Mouse (Mus musculus) spleen, adult 18-20 months (tissue): ENCODE results near the gene Cep250.

Source experiments
- DNase-seq, 2 experiments: peaks; one replicate each; pipeline ENCODE4 v3.0.0; 2022; ENCODE audit warnings: mixed read lengths in 2 of 2

Cep250 gene

DNA sequence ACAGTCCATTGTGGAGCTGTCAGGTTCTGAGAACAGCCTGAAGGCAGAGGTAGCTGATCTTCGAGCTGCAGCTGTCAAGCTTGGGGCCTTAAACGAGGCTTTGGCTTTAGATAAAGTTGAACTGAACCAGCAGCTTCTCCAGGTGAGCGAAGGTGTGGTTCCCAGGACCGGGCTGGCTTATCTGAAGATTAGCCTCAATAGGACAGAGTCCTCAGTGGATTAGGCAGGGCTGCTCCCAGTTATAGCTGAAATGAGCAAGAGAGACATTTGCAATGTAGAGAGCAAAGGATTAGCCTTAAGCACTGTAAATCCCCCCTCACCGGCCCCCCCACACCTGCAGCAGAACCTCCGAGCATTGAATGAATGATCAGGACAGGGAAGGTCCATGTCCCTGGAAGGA is 17.1 kb downstream of the Cep250 start:
- DNase-seq = no peak

- peak in 1 of 2 experiments; percentile 27 for DNase-seq
Observed at GRCm38 (mm10) chr2:155974087-155974731, 18.0 kb downstream of the Cep250 start.

- DNase-seq = peak; percentile 63 to 66
Observed at GRCm38 (mm10) chr2:155979328-155979991, 23.2 kb downstream of the Cep250 start.

GRCm38 (mm10) chr2:155985776-155986175 is 29.5 kb downstream of the Cep250 start:
- no peak for DNase-seq

- DNase-seq = no peak
Observed at GRCm38 (mm10) chr2:155987131-155987530, 30.9 kb downstream of the Cep250 start.

DNA sequence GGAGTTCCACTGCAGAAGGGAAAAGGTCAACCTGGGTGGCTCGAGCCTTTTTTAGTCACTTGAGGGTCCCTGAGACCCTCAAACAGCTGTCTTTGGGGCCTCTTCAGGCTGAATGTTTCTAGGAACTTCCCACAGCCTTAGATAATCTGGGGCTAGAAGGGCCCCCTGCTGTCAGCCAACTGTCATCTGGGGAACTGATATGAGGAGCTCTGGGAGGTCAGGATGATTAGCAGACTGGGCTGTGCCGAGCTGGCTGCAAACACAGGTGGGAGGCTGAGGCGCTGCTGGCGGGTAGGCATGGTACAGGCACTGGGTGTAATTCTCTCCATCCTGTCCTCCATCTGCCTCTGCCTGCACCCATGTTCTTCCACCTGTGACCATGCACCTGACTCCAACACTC is 32.8 kb downstream of the Cep250 start:
- DNase-seq = no peak

- DNase-seq = no peak
Observed at GRCm38 (mm10) chr2:155991151-155991550, 34.9 kb downstream of the Cep250 start.

- DNase-seq = no peak
Observed at GRCm38 (mm10) chr2:155991863-155992321, 35.6 kb downstream of the Cep250 start.

DNA sequence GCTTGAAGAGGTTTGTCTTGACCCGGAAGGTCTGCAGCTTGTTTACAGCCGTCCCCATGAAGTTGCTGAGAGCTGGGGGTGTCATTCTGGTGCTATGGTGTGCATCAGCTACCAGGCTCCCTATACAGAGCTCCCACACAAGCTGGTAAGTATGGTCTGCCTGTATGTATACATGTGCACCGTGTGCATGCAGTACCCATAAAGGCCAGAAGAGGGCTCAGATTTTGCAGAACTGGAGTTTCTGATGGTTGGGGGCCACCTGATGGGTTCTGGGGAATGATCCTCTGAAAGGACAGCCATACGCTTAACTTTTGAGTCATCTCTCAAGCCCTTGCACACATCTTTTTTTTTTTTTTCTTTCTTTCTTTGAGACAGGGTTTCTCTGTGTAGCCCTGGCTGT is 49.1 kb downstream of the Cep250 start:
- DNase-seq = no peak

GRCm38 (mm10) chr2:156007888-156008532 is 51.8 kb downstream of the Cep250 start, which contains the start of the genes 6430550D23Rik and Ergic3:
Gene 6430550D23Rik (minus strand): TSS chr2:156007977.
Gene Ergic3 (plus strand): TSS chr2:156008045.
- DNase-seq = peak; percentile 98

- DNase-seq = no peak
Observed at GRCm38 (mm10) chr2:156018106-156018505, 61.8 kb downstream of the Cep250 start.

- no peak for DNase-seq
Observed at GRCm38 (mm10) chr2:156021219-156021618, 65.0 kb downstream of the Cep250 start.

DNA sequence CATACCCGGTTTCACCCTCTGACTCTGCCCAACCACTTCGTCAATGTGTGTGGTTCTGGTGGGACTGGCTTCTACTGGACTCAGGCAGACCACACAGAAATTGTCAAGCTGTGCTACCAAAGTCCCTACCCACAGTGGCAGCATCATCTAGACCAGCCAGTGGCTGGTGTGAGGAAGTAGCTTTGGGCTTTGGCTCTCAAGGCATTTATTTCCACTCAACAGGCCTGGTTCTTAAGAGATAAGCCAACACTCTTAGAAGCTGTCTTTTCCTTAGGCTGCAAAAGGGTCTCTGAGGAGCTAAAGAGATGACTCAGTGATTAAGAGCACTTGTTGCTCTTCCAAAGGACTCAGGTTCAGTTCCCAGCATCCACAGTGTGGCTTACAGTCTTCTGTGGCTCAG is 65.5 kb downstream of the Cep250 start:
- DNase-seq = no peak

DNA sequence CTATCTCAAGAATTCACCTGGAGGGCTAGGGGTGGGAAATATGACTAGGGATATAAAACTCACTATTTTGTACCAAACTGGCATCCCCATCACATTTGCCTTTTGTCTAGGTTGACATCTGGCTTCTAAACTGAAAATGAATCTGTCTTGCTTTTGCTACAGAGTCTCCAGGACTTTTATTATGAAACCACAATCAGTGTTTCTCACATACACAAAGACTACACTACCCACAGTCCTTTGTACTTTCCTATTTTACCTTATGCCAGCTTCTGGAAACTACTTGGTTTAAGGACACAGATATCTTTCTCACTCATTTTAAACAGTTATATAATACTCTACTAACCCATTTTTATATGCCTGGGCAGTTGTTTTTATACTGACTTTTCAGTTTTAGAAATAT is 69.2 kb downstream of the Cep250 start:
- no peak for DNase-seq

DNA sequence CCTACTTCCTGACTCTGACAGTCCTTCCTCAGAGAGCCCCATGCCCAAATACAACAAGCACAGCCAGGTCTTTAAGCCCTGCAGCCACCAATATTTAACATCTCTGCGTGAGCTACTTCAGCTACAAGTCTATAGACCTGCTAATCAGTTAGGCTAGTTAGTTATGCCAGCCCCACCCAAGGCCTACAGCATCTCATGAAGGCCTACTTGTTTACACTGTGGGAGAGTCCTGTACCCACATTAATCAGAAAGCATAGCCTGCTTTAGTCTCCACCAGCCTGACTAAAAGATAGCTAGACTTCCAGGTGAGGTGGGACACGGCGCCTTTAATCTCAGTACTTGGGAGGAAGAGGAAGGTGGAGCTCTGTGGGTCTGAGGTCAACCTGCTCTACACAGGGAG is 83.1 kb downstream of the Cep250 start:
- no peak for DNase-seq

- no peak for DNase-seq
Observed at GRCm38 (mm10) chr2:156042903-156043302, 86.6 kb downstream of the Cep250 start.

DNA sequence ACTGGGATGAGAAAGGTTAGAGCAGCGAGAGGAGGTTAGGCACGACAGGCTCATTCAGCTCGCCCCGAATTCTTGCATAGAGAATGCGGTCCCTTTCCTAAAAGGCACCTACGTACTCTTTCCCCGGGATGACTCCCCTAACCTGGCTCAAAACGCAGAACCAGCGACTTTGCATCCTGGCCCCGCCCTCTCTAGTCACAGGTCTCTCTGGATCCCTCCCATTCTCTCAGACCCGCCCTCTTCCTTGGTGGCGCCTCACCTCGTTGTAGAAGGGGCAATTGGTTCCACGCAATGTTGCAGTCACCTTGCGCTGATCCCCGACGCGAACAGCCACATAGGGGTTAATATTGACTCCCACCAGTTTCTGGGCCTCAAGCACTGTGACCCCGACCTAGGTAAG is 91.7 kb downstream of the Cep250 start:
- DNase-seq = no peak
